Mouse (Mus musculus) liver, adult 2 months (tissue): ENCODE data around the gene Erich3.

Experiments used
- CTCF ChIP-seq: fragments of 200-500 bp; IDR thresholded peaks from 2 replicates; pipeline ENCODE4 v1.5.1; 2011; ENCODE audit warnings: low read depth, low read length, control low read depth
- POLR2A ChIP-seq: fragments of 200-500 bp; IDR thresholded peaks from 2 replicates; pipeline ENCODE4 v1.6.1; 2011; ENCODE audit warnings: low read length, control low read depth; ENCODE audit not compliant: insufficient read depth; ENCODE audit errors: extremely low read depth

GRCm38 (mm10) chr3:154700735-154701134 is 37.1 kb downstream of the Erich3 start:
- TF ChIP-seq POLR2A (no peak), CTCF (no peak)
